Mouse (Mus musculus) liver (tissue): Measurements from ENCODE around the gene Dynll2.

ENCODE experiments used
- DNase-seq: peaks from one replicate; pipeline ENCODE4 v3.0.0-alpha.2; 2020; ENCODE audit warnings: mixed read lengths

Gene Dynll2

DNA sequence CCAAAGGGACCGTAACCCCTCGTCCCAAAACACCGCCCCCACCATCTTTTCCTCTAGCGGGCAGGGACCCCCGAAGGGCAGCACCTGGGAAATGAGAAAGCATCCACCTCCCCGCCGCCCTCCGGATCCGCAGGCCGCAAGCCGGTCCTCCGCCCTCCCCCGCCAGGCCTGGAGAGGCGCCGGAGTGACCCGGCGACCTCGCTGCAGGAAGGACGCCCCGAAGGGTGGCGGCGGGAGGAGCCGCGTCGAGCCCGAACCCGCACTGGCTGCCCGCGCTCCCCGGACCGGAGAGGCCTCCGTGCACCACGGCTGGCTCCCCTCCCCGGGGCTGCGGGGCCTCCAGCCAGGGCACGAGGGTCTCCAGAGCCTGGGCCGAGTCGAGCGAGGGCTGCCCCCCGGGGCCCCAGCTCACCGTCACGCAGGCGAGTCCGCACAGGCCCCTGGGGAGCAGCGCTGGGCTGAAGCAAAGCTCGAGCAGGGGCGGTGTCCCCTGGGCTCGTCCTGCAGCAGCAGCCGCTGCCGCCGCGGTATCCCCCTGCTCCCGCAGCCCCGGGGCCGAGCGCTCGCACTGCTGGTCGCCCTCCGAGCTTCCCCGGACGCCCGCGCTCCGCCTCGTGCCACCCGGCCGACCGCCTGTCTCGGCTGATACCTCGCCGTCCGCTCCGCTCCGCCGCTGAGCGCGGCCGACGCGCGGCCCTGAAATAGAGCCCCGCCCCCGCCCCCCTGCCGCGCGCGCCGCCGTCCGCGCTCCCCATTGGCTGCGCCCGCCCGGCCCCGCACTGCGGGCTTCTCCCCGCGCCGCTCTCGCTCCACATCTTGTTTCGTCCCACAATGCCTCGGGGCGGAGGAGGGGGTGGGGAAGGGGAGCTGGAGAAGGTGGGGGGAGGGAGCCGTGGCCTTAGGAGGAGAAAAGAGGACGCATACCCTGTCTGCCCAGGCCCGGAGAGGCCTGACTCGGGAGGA, at the start of gene Dynll2:
TSS of gene Dynll2 (minus strand) at position 703 of the 963 bp plus-strand sequence.
- peak; percentile 91 for DNase-seq

GRCm38 (mm10) chr11:88036761-88037251, 49.5 kb upstream of the Dynll2 start:
- DNase-seq: no peak

DNA sequence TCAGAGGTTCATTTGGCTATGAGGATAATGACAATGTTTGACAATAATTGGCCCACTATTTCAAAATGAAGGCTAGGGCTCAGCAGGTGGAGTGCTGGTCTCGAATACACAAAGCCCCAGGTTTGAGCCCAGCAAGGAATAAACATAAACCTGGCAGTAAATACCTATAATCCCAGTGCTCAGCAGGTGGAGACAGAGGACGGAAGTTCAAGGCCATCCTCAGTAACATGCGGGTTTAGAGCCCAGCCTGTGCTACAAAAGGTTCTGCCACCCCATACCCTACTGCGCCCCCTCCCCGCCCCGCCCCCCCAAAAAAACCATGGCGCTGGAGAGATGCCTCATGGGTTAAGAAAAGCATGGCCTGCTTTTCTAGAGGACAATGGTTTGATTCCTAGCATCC, 48.6 kb upstream of the Dynll2 start:
- DNase-seq: no peak

GRCm38 (mm10) chr11:88031753-88032152, 44.4 kb upstream of the Dynll2 start:
- DNase-seq: no peak

- DNase-seq: no peak
Observed at GRCm38 (mm10) chr11:88030836-88031235, 43.5 kb upstream of the Dynll2 start.

DNA sequence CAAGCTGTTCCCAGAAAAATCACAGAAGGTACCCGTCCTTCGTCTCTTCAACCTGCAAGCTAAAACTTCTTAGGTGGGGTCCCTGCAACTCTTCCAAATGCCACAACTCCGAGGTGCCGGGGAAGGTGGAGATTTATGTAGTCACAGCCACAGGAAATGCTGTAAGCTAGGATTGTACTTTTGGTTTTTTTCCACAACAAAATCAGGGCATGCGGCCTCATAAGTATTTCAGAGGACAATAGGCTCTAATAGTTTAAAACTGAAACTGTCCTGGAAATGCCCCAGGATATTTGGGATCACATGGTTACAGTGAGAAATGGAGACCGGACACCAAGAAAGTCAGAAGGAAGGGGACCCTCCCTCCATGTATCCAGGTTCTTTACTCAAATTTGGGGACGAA, 42.9 kb upstream of the Dynll2 start:
- DNase-seq: no peak

- DNase-seq: no peak
Observed at GRCm38 (mm10) chr11:88028193-88028684, 40.9 kb upstream of the Dynll2 start.

DNA sequence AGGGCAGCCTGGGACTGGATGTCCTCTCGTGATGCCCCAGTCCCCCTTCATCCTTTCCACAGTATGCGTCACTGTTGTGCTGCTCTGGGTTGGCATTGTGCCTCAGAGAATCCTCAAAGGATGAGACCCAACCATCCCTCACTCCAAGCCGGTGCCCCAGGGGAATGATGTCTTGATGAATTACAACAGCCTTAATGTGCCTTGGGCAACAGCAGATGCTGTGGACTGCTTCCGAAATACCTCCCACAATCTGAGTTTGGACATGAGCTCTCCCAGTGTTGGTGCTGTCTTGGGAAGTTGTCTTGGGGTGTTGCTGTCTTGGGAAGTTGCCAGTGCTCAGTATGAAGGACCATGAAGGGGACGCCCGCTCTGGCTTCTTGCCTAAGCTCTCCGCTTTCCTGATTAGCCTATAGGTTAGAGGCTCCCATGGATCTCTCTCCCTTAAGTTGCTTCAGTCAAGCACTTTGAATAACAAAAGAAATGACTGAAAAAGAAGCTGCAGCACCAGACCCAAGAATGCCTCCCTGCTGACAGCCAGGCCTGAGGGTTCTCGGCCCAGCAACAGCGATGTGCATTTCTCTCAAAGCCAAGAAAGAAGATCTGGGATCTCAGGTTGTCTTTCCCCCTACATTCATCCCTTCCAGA, 40.2 kb upstream of the Dynll2 start:
- DNase-seq: no peak

DNA sequence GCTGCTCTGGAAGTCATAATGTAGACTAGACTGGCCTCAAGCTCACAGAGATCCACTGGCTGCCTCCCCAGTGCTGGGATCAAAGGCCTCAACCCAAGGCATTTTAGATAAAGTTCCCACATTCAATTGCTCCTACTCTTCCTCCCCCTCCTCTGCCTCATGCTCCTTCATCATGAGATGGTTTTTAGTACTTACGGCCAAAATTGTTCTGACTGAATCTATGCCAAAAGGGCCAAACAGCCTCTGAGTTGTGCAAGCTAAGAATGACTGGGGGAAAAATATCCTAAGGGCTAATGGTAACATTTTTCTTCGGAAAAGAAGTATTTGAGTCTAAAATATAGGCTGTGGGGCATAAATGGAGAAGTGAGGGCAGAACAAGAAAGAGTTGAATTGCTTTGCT, 36.6 kb upstream of the Dynll2 start:
- DNase-seq: no peak

GRCm38 (mm10) chr11:88015795-88016194, 28.5 kb upstream of the Dynll2 start:
- no peak for DNase-seq

GRCm38 (mm10) chr11:88015161-88015560, 27.8 kb upstream of the Dynll2 start:
- DNase-seq: no peak

- DNase-seq: no peak
Observed at GRCm38 (mm10) chr11:88013632-88014031, 26.3 kb upstream of the Dynll2 start.

DNA sequence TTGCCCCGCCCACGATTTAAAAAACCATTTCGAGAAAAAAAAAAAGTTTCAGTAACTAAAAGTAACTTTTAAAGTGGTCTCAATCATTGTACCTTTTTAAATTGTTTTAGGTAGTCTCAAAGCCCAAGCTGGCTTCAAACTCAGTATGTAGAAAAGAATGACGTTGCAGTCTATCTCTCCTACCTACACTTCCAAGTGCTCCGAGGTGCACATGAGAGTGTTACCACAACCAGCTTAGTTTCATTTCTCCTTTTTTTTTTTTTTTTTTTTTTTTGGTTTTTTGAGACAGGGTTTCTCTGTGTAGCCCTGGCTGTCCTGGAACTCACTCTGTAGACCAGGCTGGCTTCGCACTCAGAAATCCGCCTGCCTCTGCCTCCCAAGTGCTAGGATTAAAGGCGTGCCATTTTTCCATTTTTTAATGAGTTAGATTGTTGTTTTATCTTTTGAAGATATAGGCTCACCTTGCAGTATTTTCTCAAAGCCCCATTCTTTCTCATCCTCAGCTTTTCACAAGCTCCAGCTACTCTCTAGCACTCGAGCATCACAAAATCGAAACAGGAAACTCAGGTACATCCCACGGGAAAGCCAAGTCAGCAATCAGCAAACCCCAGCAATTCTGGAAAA, 25.4 kb upstream of the Dynll2 start:
- DNase-seq: no peak

DNA sequence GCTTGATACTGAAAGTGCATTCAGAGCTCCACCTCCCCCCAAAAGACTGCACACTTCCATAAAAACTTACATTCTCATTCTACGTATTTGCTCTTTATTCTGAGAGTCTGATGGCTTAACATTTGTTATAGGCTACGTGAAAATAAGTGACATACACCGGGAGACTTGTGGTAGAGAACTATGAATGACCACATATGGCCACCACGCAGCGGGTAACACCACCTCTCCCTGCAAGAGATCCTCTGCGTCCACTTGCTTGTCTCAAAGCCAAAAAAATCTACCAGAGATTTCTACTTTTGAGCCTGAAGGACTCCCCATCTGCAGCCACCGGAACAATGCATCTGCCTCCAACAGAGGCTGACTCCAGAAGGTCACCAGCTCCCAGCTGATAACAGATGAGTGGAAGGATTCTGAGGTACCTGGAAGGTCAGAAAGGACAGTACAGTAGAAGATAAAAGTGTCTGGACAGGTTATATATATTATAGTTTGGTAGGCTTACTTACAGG, 24.6 kb upstream of the Dynll2 start:
- DNase-seq: no peak

- no peak for DNase-seq
Observed at GRCm38 (mm10) chr11:88011208-88011913, 24.0 kb upstream of the Dynll2 start.

DNA sequence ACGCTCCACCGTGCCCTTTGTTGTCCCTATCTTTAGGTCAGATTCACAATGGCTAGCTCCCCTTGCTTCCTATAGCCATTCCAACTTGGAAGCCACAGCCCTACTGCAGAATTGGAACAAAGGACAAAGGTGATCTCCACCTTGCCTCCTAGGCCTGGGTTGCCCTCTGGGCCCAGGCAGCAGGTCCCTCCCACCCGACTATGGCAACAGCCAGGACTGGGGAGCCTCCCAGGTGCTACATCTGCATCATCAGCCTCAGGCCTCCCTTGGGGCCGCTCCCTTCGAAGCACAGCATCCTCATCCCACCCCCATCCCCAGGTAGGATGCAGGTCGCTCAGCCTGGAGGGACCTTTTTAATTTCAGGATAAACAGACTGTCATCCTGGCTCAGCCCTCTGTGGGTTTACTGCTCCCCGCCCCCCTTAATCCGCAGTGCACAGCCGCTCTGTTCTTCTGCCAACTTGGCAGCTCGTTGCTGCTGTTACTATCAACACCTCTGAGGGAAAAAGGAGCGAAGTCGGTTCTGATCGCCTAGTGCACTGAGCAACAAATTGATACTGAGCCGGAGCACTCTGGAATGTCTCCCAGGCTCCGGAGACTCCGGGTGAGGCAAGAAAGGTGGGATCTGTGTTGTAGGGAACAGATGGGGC, 22.3 kb upstream of the Dynll2 start:
- DNase-seq: no peak

DNA sequence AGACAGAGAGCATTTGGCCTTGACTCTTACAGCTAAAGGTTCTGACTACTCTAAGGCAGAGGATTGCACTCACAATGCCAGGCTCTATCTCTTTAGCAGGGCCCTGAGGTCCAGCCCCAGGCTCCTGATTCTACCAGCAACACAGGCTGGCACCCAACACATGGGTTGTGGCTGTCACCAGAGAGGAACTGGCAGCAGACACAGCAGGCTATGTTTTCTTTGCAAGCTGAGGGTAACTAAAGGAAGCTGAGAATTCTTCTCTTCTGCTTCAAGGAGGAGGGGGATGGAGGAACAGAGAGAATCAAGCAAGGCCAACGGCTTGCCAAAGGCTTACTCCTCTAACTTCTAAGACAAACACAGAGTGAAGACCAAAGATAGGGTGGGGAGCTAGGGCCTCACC, 21.3 kb upstream of the Dynll2 start:
- DNase-seq: no peak

DNA sequence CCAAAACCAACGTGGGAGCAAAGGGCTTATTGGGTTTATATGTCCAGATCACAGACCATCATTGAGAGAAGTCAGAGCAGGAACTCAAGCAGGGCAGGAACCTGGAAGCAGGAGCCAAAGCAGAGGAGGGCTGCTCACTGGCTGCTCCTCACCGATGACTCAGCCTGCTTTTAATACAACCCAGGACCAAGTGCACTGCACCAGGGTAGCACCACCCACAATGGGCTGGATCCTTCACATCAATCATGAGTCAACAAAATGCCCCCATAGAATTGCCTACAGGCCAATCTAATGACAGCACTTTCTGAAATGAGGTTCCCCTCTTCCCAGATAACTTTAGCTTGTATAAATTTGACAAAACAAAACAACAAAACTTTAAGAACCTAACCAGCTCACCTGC, 16.8 kb upstream of the Dynll2 start:
- DNase-seq: no peak

GRCm38 (mm10) chr11:88002738-88003137, 15.4 kb upstream of the Dynll2 start:
- DNase-seq: no peak

- DNase-seq: no peak
Observed at GRCm38 (mm10) chr11:87999751-88000150, 12.4 kb upstream of the Dynll2 start.

DNA sequence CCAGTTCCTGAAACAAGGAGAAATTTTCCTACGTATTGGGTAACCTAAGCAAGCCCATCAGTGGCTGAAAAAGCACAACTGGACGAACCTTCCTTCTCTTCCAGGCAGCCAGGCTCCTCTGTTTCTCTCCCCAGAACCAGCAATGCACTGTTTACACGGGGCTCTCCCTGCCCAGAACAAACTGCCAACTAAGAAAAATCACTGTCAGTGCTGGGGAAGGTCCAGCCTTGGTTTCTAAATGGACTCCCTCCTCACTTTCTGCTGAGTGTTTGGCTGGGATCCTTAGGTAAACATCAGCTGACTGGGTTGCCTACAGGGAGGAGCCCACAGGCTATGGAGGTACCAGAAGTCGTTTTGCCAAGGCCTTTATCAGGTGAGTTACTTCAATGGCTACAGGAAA, 4.5 kb upstream of the Dynll2 start:
- DNase-seq: no peak

GRCm38 (mm10) chr11:87987861-87988260, 528 bp upstream of the Dynll2 start:
- DNase-seq: no peak
